Mouse (Mus musculus) liver, embryonic 14 days (tissue): ENCODE measurements around the gene Nuak2. TPM values are rescaled to one million over a fixed set of nuclear protein-coding genes. Genes with fewer than 3 reads are reported as not detected.

Source experiments
- polyA plus RNA-seq: library from polyadenylated mRNA; depleted of rRNA; stranded (reverse); fragments of >200 nt; gene quantifications from 2 replicates; pipeline ENCODE4 v1.2.3, GENCODE M21; 2012; rRNA removed

Gene Nuak2
- polyA plus RNA-seq, result 1.1 and 1.3 TPM in 2 replicates

GRCm38 (mm10) chr1:132315889-132316624 lies at the start of gene Nuak2:
Gene Nuak2 (plus strand): TSS chr1:132316126.

GRCm38 (mm10) chr1:132298425-132298800 lies 17.5 kb upstream of the Nuak2 start, which contains the start of gene Klhdc8a:
Gene Klhdc8a (plus strand): TSS chr1:132298626.

Other genes with a start within 250 kb of the Nuak2 start
- 0.01 and 0.02 TPM in 2 replicates for gene Mfsd4a, start 248.1 kb upstream of the Nuak2 start, polyA plus RNA-seq
- gene Cdk18, start 176.4 kb upstream of the Nuak2 start, polyA plus RNA-seq, result 1.3 and 1.6 TPM in 2 replicates
- not detected in 2 replicates for gene Lemd1, start 124.7 kb upstream of the Nuak2 start, polyA plus RNA-seq
- gene AC124108.1, start 124.7 kb upstream of the Nuak2 start, polyA plus RNA-seq, result under 0.01 TPM in 2 replicates
- not detected in 2 replicates for gene Gm10188, start 86.4 kb upstream of the Nuak2 start, polyA plus RNA-seq
- 0.02 and 0.05 TPM in 2 replicates for gene Klhdc8a, start 17.5 kb upstream of the Nuak2 start, polyA plus RNA-seq
- 243 and 315 TPM in 2 replicates for gene Tmcc2, start 75.2 kb downstream of the Nuak2 start, polyA plus RNA-seq
- gene Dstyk, start 101.4 kb downstream of the Nuak2 start, polyA plus RNA-seq, result 3.9 and 4.4 TPM in 2 replicates
- 14.7 and 18.3 TPM in 2 replicates for gene Rbbp5, start 161.2 kb downstream of the Nuak2 start, polyA plus RNA-seq
- 1.4 and 1.7 TPM in 2 replicates for gene Tmem81, start 190.1 kb downstream of the Nuak2 start, polyA plus RNA-seq
- 0.02 and 0.03 TPM in 2 replicates for gene Cntn2, start 227.1 kb downstream of the Nuak2 start, polyA plus RNA-seq